Mouse (Mus musculus) adrenal gland, postnatal 4 days (tissue): Measurements from ENCODE around the gene Plb1. TPM values are rescaled to one million over a fixed set of nuclear protein-coding genes. Genes with fewer than 3 reads are reported as not detected.

Experiments used
- DNase-seq, 2 experiments: peaks; one replicate each; pipeline ENCODE4 v3.0.0; 2021 to 2022; ENCODE audit warnings: low spot score in 2 of 2, mixed read lengths in 2 of 2
- total RNA-seq, 2 experiments: library from RNA; stranded (reverse); gene quantifications; 2 replicates each; pipeline ENCODE4 v1.2.3; 2021

Plb1 gene
- total RNA-seq, 2 experiments from 2014 or later, result 0.11 to 0.96 TPM

GRCm38 (mm10) chr5:32243286-32243885, 10.9 kb downstream of the Plb1 start:
- no peak for DNase-seq

DNA sequence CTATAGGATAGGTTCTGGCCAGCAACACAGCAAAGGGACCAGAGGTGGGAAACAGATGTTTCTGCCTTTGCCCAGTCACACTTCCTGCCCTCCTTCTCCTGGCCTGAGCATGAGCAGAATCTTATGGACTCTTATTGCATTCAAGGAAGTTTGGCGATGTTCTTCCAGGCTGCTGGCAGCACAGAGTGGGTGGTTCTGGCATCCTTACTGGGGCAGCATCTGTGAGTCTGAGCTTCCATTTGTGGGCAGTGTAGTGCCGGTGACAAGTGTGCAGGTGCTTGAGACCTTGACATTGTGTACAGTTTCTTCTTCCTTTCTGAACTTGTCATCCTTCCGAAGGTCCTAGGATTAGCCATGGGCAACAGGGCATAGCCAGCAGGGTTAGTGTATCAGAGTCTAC, 12.9 kb downstream of the Plb1 start:
- DNase-seq, result no peak

GRCm38 (mm10) chr5:32260751-32261150, 28.2 kb downstream of the Plb1 start:
- no peak for DNase-seq

GRCm38 (mm10) chr5:32261251-32261650, 28.7 kb downstream of the Plb1 start:
- DNase-seq, result no peak

DNA sequence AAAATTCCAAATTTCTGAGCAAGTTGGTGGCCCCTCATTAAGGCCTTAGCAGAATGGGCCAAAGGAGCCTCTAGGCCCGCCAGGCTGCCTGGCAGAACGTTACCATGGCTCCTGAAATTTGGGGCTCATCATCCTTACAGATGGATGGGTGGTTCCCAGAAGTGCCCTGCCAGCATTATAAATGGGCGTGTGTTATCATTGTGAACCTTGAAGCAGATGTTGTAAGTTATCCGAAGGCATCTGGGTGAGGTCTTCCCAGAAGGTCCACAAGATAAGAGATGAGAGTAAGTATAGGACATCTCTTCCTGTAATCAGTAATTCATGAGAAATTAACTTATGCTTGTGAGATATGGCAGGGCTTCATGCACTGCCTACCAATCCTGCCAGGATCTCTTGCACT, 30.0 kb downstream of the Plb1 start:
- DNase-seq, result no peak

DNA sequence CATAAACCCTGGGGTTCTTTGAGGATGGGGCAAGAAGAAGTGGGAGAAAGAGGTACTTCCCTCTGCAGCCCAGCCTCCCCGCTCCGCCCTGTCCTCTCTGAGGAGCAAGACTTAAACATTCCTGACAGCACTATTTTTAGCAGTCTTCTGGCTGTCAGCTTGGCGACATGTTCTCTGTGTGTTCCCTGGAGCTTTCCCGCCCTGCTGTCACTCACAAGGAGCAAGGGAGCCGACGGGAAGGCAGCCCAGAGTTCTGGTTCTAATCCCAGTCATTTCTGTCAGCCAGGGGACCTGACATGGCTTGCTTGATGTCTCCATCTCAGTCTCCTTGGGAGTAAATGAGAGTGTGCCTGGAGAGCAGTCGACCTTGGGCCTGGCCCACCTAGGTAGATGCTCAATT, 40.0 kb downstream of the Plb1 start:
- DNase-seq, result no peak

GRCm38 (mm10) chr5:32278000-32278694, 45.6 kb downstream of the Plb1 start:
- no peak for DNase-seq

DNA sequence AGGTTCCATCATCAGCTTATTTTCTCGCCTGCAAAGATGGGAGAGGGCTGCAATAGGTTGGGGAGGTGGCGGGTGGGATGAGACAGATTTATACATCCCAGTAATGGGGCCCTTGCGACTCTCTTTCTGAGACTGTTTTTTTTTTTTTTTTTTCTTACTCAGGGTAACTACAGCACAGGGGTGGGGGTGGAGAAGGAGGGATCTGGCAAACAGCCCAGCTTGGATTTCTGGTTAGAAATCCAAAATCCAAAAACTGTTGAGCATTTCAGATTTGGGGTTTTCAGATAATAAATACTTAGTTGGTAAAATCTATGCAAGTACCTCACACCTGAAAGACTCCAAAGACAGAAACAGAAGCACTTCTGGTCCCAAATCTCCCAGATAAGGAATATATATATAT, 47.6 kb downstream of the Plb1 start:
- DNase-seq, result no peak

- no peak for DNase-seq
These were observed 49.8 kb downstream of the Plb1 start for GRCm38 (mm10) chr5:32282345-32282744.

GRCm38 (mm10) chr5:32283457-32283856, 50.9 kb downstream of the Plb1 start:
- DNase-seq, result no peak

DNA sequence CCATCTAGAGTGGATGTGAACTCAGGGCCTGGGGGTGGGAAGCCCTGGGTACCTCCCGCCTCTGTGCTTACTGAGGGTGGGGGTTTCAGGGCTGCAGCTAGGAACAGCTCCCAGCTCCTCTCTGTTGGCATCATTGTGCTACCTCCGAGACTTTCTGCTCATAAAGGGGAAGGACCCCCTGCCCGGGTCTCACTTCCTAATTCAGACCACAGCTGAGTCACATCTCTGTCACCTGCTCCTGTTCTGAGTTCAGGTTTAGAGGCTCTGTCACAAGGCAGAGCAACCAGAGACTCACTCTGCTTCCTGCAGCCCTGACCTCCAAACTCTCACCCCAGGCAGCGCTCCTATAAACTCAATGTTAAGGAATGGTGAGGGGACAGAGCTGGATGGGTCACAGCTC, 53.8 kb downstream of the Plb1 start:
- no peak for DNase-seq

- DNase-seq, result no peak
These were observed 55.5 kb downstream of the Plb1 start for GRCm38 (mm10) chr5:32288021-32288420.

- DNase-seq, result no peak
These were observed 58.8 kb downstream of the Plb1 start for GRCm38 (mm10) chr5:32291316-32291715.

GRCm38 (mm10) chr5:32302991-32303921, 70.7 kb downstream of the Plb1 start:
- peak; percentile 25 to 29 for DNase-seq

GRCm38 (mm10) chr5:32307106-32307505, 74.6 kb downstream of the Plb1 start:
- DNase-seq, result no peak

DNA sequence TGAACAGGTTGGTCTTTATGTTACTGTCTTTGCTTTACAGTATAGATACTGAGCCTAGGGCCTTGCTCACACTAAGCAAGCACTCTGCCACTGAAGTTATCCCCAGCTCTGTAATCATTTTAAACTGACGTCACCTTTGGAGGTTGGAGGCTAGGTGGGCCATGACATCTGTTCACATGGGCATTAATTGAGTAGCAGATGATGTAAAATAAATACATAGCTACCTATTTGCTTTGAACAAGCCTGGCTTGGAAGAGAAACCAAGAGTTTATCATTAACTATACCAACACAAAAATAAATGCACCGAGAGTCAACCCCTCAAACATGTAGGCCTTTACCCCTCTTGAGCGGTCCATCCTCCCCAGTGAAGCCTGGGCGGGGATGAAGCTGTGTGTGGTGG, 76.1 kb downstream of the Plb1 start:
- no peak for DNase-seq

DNA sequence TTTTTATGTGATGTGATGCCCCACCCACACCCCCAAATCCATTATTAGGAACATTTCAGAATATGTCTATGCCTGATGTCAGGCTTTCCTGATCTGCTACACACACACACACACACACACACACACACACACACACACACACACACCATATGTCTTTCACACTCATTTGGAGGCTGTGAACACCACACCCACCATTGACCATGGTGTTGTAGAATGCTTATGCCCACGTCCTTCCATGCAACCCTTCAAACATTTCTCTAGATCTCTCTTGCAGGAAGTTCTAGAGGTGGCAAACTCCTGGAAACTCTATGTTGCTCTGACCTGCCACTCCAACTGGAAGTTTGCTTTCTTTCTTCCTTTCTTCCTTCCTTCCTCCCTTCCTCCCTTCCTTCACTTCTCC, 77.2 kb downstream of the Plb1 start:
- DNase-seq, result no peak

DNA sequence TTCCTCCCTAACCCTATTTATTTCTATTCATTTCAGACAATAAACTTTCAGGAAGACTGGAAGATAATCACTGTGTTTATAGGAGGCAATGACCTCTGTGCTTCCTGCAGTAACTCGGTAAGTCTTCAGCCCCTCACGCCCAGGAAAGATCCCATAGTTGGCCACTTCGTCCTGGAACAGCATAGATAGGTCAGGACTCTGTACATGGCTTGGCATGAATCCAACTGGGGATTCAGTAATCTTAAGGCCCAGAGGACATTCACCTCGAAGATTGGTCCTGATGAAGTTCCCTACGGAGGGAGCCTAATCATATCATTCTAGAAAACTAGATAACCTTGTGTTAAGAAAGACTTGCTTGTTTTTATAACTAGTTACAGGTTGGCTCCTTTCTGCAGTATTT, 78.3 kb downstream of the Plb1 start:
- DNase-seq, result no peak

DNA sequence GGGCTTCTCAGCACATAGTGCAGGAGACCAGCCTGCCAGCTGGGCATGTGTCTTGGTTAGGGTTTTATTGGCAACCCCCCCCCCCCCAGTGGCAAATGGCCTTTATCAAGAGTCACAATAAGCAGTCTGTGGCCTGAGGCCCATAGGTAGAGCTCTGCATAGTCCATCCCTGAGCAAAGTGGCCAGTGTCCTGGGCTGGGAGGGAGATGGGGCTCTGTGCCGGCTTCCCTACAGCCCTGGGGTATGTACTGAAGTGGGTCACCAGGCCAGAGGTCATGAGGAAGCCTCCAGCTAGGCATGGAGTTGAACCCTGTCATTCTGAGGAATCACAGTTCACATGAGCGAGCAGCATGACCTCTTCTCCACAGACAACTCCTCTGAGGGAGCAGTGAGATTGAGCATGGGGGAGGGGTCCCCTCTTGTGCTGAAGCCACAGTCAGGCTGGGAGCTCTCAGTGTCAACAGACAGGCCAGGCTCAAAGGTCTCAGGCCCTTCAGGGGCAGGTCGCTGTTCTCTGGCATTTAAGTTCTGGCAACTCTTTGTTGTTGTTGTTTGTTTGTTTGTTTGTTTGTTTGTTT, 79.2 kb downstream of the Plb1 start:
- DNase-seq, result no peak

DNA sequence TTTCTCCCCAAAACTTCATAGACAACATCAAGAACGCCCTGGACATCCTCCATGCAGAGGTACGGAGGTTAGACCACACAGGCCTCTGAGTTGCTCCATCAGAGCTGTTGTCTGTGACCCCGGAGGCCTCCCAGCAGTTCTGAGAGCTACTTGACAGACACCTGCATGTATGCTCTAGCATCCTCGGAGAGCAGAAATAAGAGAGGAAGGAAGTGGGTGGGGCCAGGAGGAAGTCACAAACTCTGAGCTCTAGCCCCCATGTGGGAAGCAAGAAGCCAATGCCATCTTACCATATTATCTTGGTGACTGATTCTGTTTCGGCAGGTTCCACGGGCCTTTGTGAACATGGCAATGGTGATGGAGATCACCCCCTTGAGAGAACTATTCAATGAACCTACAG, 81.2 kb downstream of the Plb1 start:
- DNase-seq, result no peak

GRCm38 (mm10) chr5:32314731-32315130, 82.2 kb downstream of the Plb1 start:
- DNase-seq, result no peak
